Mouse (Mus musculus): ENCODE results near the gene Mettl25. TPM values are rescaled to one million over a fixed set of nuclear protein-coding genes. Genes with fewer than 3 reads are reported as not detected.

The Mettl25 gene
- total RNA-seq, 1 experiment, result 14.2 TPM

DNA sequence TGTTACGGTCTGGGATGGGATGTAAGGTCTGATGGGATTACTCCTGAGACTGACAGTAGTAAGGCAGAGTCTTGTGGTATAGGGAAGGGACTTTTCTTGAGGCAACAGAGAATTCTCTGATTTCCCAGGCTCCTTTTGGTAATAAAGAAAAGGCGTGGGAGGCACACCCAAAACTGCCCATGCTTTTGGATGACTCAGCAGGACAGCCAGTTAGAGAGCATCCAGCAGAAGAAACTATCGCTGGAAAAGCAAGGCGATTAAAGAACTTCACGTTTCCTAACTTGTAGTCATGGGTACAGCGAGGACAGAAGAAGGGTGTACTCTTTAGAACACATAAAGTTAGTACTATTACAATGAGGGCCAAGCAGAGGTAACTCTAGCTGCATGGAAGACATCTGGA, 39.0 kb downstream of the Mettl25 start:
- Histone ChIP-seq H3K9ac (ENCODE audit: insufficient read depth, low read depth, low read length, poor library complexity, severe bottlenecking) (no peak overlapping the region), H3K36me3 (ENCODE audit: control insufficient read depth, insufficient read depth, low read length, poor library complexity, severe bottlenecking) (no peaks in the 10 kb centered on the region), H3K4me3 (ENCODE audit: insufficient read depth in 1 of 2, low read depth in 1 of 2, low read length in 2 of 2, poor library complexity in 1 of 2, severe bottlenecking in 1 of 2) (no peak overlapping the region), H3K4me1 (ENCODE audit: control insufficient read depth in 2 of 2, insufficient read depth in 2 of 2, low read length in 2 of 2, poor library complexity in 1 of 2) (peaks cover 2% of the 10 kb centered on the region in 2 experiments; a peak in 2 of 4 replicates), H3K27ac (ENCODE audit: insufficient read depth, low read depth, low read length, poor library complexity, severe bottlenecking) (no peak overlapping the region), H3K9me3 (ENCODE audit: control insufficient read depth, insufficient read depth, low read depth, low read length) (no peaks in the 10 kb centered on the region)
- peak; percentile 61; the same call in 1 of the 2 replicates for TF ChIP-seq MAFK (IDR thresholded peaks at IDR 0.05; ENCODE audit: insufficient read depth, low read depth, low read length)
- TF ChIP-seq HCFC1 (IDR thresholded peaks at IDR 0.05; ENCODE audit: borderline replicate concordance, insufficient read depth, low read length), result no peak
- in situ Hi-C loops (cut with MboI; ENCODE audit: low sequenced_read_pairs in 2 of 2, unreplicated experiment in 2 of 2), result no loop called here
- DNase-seq (ENCODE audit: low read depth, low spot score), result no peak

DNA sequence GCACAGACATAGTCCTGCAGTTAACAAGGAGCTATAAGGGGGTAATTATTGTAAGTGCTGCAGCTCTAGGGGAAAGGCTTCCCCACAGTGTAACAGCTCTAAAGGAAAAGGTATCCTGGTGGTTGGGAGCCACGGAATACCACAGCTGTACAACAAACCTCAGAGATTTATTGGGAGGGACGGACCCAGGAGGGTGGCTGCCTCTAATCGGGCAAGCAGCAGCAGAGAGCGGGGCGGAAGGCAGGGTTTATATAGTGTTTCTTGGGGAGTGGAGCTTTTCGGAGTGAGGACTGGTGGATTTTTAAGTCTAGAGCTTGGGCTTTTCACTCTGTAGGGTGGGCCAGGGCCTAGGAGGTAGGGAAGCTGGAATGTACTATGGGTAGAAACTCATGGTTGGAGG, 40.0 kb downstream of the Mettl25 start:
- in situ Hi-C loops (cut with MboI; ENCODE audit: low sequenced_read_pairs in 2 of 2, unreplicated experiment in 2 of 2), result no loop called here
- H3K27ac ChIP-seq (ENCODE audit: insufficient read depth, low read depth, low read length, poor library complexity, severe bottlenecking), result no peak overlapping the region
- H3K9ac ChIP-seq (ENCODE audit: insufficient read depth, low read depth, low read length, poor library complexity, severe bottlenecking), result no peak overlapping the region
- DNase-seq (ENCODE audit: low read depth, low spot score), result no peak
- H3K36me3 ChIP-seq (ENCODE audit: control insufficient read depth, insufficient read depth, low read length, poor library complexity, severe bottlenecking), result no peaks in the 10 kb centered on the region
- H3K4me3 ChIP-seq (ENCODE audit: insufficient read depth in 1 of 2, low read depth in 1 of 2, low read length in 2 of 2, poor library complexity in 1 of 2, severe bottlenecking in 1 of 2), result no peak overlapping the region
- TF ChIP-seq HCFC1 (IDR thresholded peaks at IDR 0.05; ENCODE audit: borderline replicate concordance, insufficient read depth, low read length), result no peak
- TF ChIP-seq CHD2 (IDR thresholded peaks at IDR 0.05; ENCODE audit: low read depth, low read length), result no peak
- TF ChIP-seq MAFK (IDR thresholded peaks at IDR 0.05; ENCODE audit: insufficient read depth, low read depth, low read length), result no peak
- no peak for TF ChIP-seq ZNF384 (IDR thresholded peaks at IDR 0.05; ENCODE audit: low read depth, low read length)
- no peak for TF ChIP-seq ZC3H11A (IDR thresholded peaks at IDR 0.05; ENCODE audit: borderline replicate concordance, low read depth, low read length)
- H3K4me1 ChIP-seq (ENCODE audit: control insufficient read depth in 2 of 2, insufficient read depth in 2 of 2, low read length in 2 of 2, poor library complexity in 1 of 2), result peaks cover 2% of the 10 kb centered on the region in 2 experiments; a peak in 2 of 4 replicates
- H3K9me3 ChIP-seq (ENCODE audit: control insufficient read depth, insufficient read depth, low read depth, low read length), result no peaks in the 10 kb centered on the region

- H3K9ac ChIP-seq (ENCODE audit: insufficient read depth, low read depth, low read length, poor library complexity, severe bottlenecking), result no peak overlapping the region
- no peak for DNase-seq (ENCODE audit: low read depth, low spot score)
- H3K27ac ChIP-seq (ENCODE audit: insufficient read depth, low read depth, low read length, poor library complexity, severe bottlenecking), result no peak overlapping the region
- TF ChIP-seq MAFK (IDR thresholded peaks at IDR 0.05; ENCODE audit: insufficient read depth, low read depth, low read length) (no peak), ZC3H11A (IDR thresholded peaks at IDR 0.05; ENCODE audit: borderline replicate concordance, low read depth, low read length) (no peak), ZNF384 (IDR thresholded peaks at IDR 0.05; ENCODE audit: low read depth, low read length) (no peak), HCFC1 (IDR thresholded peaks at IDR 0.05; ENCODE audit: borderline replicate concordance, insufficient read depth, low read length) (no peak), CHD2 (IDR thresholded peaks at IDR 0.05; ENCODE audit: low read depth, low read length) (no peak)
- in situ Hi-C loops (cut with MboI; ENCODE audit: low sequenced_read_pairs in 2 of 2, unreplicated experiment in 2 of 2), result no loop called here
- H3K36me3 ChIP-seq (ENCODE audit: control insufficient read depth, insufficient read depth, low read length, poor library complexity, severe bottlenecking), result no peaks in the 10 kb centered on the region; the same call in 1 of the 2 replicates
- no peaks in the 10 kb centered on the region for H3K9me3 ChIP-seq (ENCODE audit: control insufficient read depth, insufficient read depth, low read depth, low read length)
- no peak overlapping the region for H3K4me3 ChIP-seq (ENCODE audit: insufficient read depth in 1 of 2, low read depth in 1 of 2, low read length in 2 of 2, poor library complexity in 1 of 2, severe bottlenecking in 1 of 2)
- peaks cover 2% of the 10 kb centered on the region in 2 experiments; a peak in 2 of 4 replicates for H3K4me1 ChIP-seq (ENCODE audit: control insufficient read depth in 2 of 2, insufficient read depth in 2 of 2, low read length in 2 of 2, poor library complexity in 1 of 2)
Measured at GRCm38 (mm10) chr10:105797250-105797924, 43.8 kb downstream of the Mettl25 start.

DNA sequence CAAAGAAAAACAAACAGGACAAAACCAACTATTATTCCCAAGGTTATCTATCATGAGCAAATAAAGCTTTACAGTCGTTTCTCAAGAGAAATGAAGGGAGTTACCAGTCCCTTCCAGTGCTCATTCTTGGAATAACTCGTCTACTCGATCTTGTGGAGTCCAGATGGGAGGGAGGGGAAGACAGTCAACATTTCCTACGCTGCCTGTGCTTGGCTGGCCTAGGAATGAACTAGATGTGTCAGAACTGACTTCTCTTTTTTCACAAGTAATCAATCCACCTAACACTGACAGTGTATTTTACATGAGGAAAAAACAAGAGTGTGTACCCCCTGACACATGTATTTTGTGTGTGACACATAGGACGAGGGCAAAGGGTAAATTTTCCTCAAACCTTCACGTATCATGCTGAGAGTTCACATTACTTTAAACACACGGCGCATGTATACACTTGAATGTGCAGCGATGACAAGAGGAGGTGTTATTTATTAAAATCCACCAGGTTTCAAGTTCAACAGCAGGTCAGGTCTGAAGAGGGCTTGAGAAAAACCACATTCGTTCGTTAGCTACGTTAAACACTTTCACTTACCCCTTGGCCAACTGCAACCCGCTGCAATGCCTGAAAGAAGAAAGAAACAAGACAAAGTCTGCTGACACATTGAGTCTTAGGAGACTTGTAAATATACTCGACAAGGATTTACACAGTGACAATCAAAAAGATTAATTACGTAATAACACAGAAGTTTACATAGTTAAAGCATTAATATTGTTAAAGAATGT, 47.2 kb downstream of the Mettl25 start:
- Histone ChIP-seq H3K4me1 (ENCODE audit: control insufficient read depth in 2 of 2, insufficient read depth in 2 of 2, low read length in 2 of 2, poor library complexity in 1 of 2) (peaks cover 0 to 2% of the 10 kb centered on the region in 2 experiments; a peak in 1 of 4 replicates), H3K27ac (ENCODE audit: insufficient read depth, low read depth, low read length, poor library complexity, severe bottlenecking) (no peak overlapping the region), H3K4me3 (ENCODE audit: insufficient read depth in 1 of 2, low read depth in 1 of 2, low read length in 2 of 2, poor library complexity in 1 of 2, severe bottlenecking in 1 of 2) (no peak overlapping the region), H3K36me3 (ENCODE audit: control insufficient read depth, insufficient read depth, low read length, poor library complexity, severe bottlenecking) (no peaks in the 10 kb centered on the region; the same call in 1 of the 2 replicates), H3K9ac (ENCODE audit: insufficient read depth, low read depth, low read length, poor library complexity, severe bottlenecking) (no peak overlapping the region), H3K9me3 (ENCODE audit: control insufficient read depth, insufficient read depth, low read depth, low read length) (no peaks in the 10 kb centered on the region)
- no peak for DNase-seq (ENCODE audit: low read depth, low spot score)
- TF ChIP-seq HCFC1 (IDR thresholded peaks at IDR 0.05; ENCODE audit: borderline replicate concordance, insufficient read depth, low read length), result no peak
- TF ChIP-seq ZC3H11A (IDR thresholded peaks at IDR 0.05; ENCODE audit: borderline replicate concordance, low read depth, low read length), result no peak
- TF ChIP-seq CHD2 (IDR thresholded peaks at IDR 0.05; ENCODE audit: low read depth, low read length), result no peak
- TF ChIP-seq ZNF384 (IDR thresholded peaks at IDR 0.05; ENCODE audit: low read depth, low read length), result no peak
- in situ Hi-C loops (cut with MboI; ENCODE audit: low sequenced_read_pairs in 2 of 2, unreplicated experiment in 2 of 2), result no loop called here

All from ES-E14 (cell line).